Mouse (Mus musculus): ENCODE results near the gene Ptger3.

GRCm38 (mm10) chr3:157580299-157580698 lies 13.6 kb downstream of the Ptger3 start:
- TF ChIP-seq GATA1 (IDR thresholded peaks at IDR 0.05; ENCODE audit: low read length) (no peak), TAL1 (IDR thresholded peaks at IDR 0.05; ENCODE audit: low read length) (no peak)

Data from erythroblast, embryonic 14.5 days (primary cell).